Mouse (Mus musculus): Measurements from ENCODE around the gene Mrps16.

GRCm38 (mm10) chr14:20436976-20437375, 43.5 kb upstream of the Mrps16 start:
- TF ChIP-seq POLR2A (IDR thresholded peaks at IDR 0.05; ENCODE audit: low read depth, low read length) (no peak), CTCF (IDR thresholded peaks at IDR 0.05; ENCODE audit: extremely low read depth, insufficient read length, insufficient replicate concordance, low read depth, low read length) (no peak)
